Mouse (Mus musculus) CH12.LX (cell line): ENCODE results near the gene Kcnn1.

Experiments used
- CHD2 ChIP-seq: IDR thresholded peaks from 2 replicates; pipeline ENCODE4 v1.6.1; 2011; ENCODE audit warnings: low read length, improper control_type of control experiment
- CTCF ChIP-seq, 2 experiments: IDR thresholded peaks in 1 of 2; conservative IDR thresholded peaks in 1 of 2; 2 replicates each; pipeline ENCODE4 v1.5.1; 2011 to 2012; ENCODE audit warnings: low read depth in 2 of 2, low read length in 2 of 2, improper control_type of control experiment in 1 of 2, inconsistent platforms in 1 of 2, mild to moderate bottlenecking in 1 of 2, moderate library complexity in 1 of 2
- EP300 ChIP-seq: IDR thresholded peaks from 2 replicates; pipeline ENCODE4 v1.6.1; 2011; ENCODE audit warnings: low read length, improper control_type of control experiment
- HCFC1 ChIP-seq: IDR thresholded peaks from 2 replicates; pipeline ENCODE4 v1.6.1; 2012; ENCODE audit warnings: low read depth, mild to moderate bottlenecking, inconsistent platforms, low read length, improper control_type of control experiment
- KAT2A ChIP-seq: IDR thresholded peaks from 2 replicates; pipeline ENCODE4 v1.6.1; 2012; ENCODE audit warnings: low read length, improper control_type of control experiment, inconsistent platforms; ENCODE audit not compliant: insufficient replicate concordance
- MAX ChIP-seq: IDR thresholded peaks from 2 replicates; pipeline ENCODE4 v1.6.1; 2011; ENCODE audit warnings: low read length, improper control_type of control experiment
- MAZ ChIP-seq: IDR thresholded peaks from 2 replicates; pipeline ENCODE4 v1.6.1; 2012; ENCODE audit warnings: low read depth, mild to moderate bottlenecking, inconsistent platforms, low read length, improper control_type of control experiment, moderate library complexity
- MXI1 ChIP-seq: IDR thresholded peaks from 2 replicates; pipeline ENCODE4 v1.6.1; 2011; ENCODE audit warnings: mild to moderate bottlenecking, low read depth, low read length, improper control_type of control experiment
- NRF1 ChIP-seq: IDR thresholded peaks from 2 replicates; pipeline ENCODE4 v1.6.1; 2014; ENCODE audit warnings: low read depth, mild to moderate bottlenecking, inconsistent platforms, low read length, improper control_type of control experiment, moderate library complexity
- POLR2A ChIP-seq: IDR thresholded peaks from 2 replicates; pipeline ENCODE4 v1.6.1; 2011; ENCODE audit warnings: low read depth, mild to moderate bottlenecking, improper control_type of control experiment, low read length
- USF1 ChIP-seq: IDR thresholded peaks from 2 replicates; pipeline ENCODE4 v1.6.1; 2014; ENCODE audit warnings: low read depth, mild to moderate bottlenecking, inconsistent platforms, low read length, improper control_type of control experiment
- USF2 ChIP-seq: conservative IDR thresholded peaks from 2 replicates; pipeline ENCODE4 v1.6.1; 2011; ENCODE audit warnings: low read depth, low read length, improper control_type of control experiment
- ZMIZ1 ChIP-seq: IDR thresholded peaks from 2 replicates; pipeline ENCODE4 v1.6.1; 2012; ENCODE audit warnings: low read depth, mild to moderate bottlenecking, inconsistent platforms, low read length, improper control_type of control experiment
- ZNF384 ChIP-seq: IDR thresholded peaks from 2 replicates; pipeline ENCODE4 v1.6.1; 2012; ENCODE audit warnings: low read depth, low read length, improper control_type of control experiment, inconsistent platforms

GRCm38 (mm10) chr8:70795370-70795769 lies 67.7 kb downstream of the Kcnn1 start:
- peak in 1 of 2 experiments; percentile 43; a peak in 2 of 4 replicates for TF ChIP-seq CTCF (conservative IDR thresholded peaks at IDR 0.05 in 1 of 2, IDR thresholded peaks at IDR 0.05 in 1 of 2; ENCODE audit: low read depth in 2 of 2, low read length in 2 of 2)
- no peak for TF ChIP-seq HCFC1
- no peak for TF ChIP-seq KAT2A
- TF ChIP-seq POLR2A: no peak
- no peak for TF ChIP-seq MXI1
- TF ChIP-seq USF1: no peak
- no peak for TF ChIP-seq ZNF384
- no peak for TF ChIP-seq MAZ
- no peak for TF ChIP-seq MAX
- no peak for TF ChIP-seq CHD2
- TF ChIP-seq EP300: no peak
- TF ChIP-seq ZMIZ1: no peak
- no peak for TF ChIP-seq USF2
- no peak for TF ChIP-seq NRF1
